Mouse (Mus musculus) frontal cortex, postnatal 25 days (tissue): ENCODE data around the gene Gm10842.

ENCODE experiments used
- DNase-seq, 2 experiments: peaks; one replicate each; pipeline ENCODE4 v3.0.0; 2022; ENCODE audit warnings: low spot score in 2 of 2

Gene Gm10842

DNA sequence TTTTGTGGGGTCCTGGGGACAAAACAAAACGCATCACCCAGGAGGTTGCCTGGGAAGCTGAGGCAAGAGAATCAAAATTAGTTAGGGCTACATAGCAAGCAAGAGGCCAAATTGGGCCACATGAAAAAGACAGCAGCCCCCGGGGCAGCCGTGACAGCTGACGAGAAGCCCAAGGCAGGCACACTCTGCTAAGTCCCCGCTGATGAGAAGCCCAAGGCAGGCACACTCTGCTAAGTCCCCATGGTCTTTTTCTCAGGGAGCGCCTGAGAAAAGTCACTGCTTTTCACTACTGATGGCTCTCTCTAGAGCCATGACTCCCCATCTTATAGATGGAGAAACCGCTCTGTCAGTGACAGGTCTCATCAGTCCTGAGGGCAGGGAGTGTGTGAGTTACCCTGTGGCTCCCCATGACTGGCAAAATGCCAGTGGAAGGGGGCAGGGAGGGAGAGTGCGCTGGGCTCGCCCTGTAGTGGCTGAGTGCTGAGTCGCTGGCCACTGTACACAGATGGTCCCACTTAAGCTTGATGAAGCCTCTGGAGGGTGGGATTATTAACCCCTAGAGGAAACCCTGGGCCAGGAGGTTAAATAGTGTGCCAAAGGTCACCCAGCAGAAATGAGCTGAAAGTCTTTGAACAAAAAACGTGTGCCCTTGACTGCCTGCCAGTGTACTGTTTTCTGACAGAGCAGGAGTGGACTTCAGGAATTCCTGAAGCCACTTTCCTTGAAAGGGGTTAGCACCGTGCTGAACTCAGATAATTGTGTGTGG lies 6.6 kb downstream of the Gm10842 start:
- DNase-seq: no peak

DNA sequence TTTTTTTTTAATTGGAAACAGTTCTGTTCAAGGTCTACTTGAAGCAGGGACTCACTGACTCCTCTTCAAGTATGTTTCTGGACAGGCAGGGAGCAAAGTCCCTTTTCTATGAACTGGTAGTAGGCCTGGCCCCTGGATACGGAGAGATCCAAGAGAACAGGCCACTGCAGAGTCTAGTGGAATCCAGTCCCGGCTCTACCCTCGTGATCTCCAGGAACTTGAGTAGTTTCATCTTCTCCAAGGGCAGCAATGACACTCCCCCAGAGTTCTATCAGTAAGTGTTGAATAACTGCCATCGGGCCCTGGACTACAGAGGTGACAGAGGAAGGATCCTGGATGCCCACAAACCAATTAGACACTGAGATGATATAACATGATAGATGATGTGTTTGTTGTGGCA lies 9.2 kb downstream of the Gm10842 start:
- no peak for DNase-seq

DNA sequence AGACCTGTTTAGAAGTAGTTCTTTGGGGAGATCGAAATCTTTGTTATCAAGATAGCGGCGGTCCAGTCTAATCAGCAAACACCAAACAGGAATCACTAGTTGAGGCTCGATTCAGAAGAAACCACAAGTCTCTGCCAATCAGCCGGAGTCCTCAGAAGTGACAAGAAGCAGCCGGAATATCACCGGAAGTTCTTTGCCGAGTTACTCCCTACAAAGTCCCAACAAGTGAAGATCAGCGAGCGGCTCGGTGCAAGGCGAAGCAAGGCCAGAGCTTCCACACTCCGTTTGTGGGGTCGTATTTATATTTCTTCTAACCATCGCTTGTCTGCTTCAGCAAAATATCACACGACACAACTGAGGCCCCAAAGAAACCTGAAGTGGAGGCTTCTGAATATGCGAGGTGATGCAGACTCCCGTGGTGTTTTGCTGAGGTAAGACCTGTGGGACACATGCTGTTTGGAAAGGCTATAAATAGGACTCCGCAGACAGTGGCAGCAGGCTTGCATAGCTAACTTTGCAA lies 10.1 kb downstream of the Gm10842 start:
- no peak for DNase-seq

DNA sequence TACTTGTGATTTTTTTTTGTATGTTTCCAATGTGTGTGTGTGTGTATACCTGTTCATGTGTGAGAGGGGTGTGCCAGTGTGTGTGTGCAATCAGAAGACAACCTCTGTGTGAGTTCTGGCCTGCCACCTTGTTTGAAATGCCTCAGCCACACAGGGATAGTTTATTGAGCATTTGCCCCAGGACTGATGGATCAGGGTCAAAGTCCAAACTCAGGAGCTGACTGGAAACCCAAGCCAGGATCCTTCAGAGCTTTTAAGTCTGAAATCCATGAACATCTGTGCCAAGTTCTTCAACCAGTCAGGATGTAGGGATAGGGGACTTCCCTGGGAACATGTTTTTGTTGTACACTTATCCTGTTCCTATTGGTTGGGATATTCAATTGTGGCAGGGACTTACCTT lies 11.4 kb downstream of the Gm10842 start:
- DNase-seq: no peak

DNA sequence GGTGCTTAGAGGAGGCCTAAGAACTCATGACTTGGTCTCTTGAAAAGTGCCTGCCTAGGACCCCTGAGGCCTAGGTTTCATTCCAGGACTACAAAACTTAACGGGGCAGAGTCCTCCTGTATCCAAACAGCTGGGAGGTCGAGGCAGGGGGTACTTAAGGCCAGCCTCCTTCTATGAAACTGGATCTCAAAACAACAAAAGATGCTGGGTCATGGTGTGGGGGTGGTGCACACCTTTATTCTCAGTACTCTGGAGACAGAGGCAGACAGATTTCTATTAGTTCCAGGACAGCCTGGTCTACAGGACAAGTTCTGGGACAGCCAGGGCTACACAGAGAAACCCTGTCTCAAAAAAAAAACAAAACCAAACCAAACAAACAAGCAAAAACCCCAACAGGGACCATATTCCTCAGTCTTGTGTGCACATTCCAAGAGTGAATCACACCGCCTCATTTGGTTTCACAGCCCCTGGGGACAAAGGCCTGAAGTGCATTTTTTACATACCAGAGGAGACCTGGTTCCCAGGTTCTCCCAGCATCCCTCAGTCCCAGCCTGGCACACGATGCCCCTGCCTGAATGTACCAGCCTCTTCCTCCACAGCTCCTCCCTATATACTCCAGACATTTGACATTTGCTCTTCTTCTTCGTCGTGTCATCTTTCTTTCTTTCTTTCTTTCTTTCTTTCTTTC lies 13.1 kb downstream of the Gm10842 start:
- DNase-seq: no peak

DNA sequence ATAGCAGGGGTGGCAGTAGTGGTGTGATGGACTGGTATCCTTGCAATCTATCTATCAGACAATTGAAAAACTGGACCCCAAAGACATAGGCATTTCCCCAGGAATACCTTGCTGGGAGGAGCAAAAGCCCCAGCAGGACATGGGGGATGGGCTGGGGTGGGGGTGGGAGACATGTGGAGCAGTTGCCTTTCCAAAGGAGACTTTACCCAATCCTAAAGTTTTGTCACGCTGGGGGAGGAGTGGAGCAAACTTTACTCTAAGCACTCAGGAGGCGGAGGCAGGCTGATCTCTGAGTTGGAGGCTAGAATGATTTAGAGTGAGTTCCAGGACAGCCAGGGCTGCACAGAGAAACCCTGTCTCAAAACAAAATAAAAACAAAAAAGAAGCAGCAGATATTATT lies 14.7 kb downstream of the Gm10842 start:
- DNase-seq: no peak

DNA sequence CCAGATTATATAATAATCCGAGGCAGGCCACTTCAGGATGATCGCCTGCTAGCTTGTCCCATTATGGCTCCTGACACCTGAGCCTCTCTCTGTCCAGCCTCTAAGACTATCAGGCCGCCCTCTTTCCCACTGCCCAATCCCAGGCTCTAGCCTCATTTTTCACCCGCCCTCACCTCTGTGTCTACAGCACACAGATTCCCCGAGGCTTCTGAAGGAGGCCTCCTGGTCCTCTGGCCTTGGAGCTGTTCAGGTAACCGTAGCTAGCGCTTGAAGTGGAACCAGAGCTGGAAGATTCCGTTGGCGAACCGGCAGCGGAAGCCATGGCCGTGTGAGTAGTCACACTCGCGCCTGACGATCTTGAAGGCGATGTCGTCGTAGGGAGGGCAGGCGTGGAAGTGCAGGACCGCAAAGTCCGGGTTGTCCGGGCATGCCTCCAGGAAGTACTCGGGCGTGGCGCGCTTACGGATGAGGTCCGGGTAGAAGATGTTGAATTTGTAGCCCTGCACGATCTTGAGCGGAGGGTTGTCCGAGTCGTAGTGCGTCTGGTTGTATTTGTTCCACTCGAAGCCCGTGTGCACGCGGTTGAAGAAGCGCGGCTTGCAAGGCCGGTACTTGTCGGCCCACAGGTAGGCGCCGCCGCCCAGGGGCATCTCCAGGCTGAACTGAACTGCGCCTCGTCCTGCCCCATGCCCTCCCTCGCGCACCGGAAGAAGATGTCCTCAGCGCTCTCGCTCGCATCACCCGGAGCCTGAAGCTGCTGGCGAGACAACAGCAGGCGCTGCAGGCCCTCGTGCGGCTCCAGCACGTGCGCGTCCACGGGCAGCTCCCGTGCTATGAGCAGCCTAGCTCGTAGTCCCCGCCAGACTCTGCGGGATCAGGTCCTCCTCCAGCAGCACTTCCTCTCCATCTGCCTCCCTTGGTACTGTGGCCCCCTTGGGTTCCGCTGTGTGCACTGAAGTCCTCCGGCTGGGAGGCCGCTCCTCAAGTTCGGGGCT lies 18.1 kb downstream of the Gm10842 start:
- DNase-seq: no peak

DNA sequence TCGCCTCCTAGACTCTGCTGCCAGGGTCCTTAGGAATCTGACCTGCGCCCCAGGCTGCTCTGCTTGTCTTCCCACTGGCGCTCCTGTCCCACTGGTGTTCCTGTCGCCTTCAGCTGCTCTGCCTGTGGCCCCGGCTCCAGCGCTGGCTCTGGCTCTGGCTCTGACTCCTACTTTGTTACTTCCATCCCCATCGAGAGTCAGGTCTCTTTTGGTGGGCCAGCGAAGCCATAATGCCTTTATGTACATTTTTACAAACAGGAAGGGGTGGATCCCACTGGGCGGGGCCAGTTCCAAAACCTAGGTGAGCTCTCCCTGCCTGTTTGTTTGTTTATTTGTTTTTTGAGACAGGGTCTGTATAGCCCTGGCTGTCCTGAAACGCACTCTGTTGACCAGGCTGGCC lies 20.1 kb downstream of the Gm10842 start:
- no peak for DNase-seq

DNA sequence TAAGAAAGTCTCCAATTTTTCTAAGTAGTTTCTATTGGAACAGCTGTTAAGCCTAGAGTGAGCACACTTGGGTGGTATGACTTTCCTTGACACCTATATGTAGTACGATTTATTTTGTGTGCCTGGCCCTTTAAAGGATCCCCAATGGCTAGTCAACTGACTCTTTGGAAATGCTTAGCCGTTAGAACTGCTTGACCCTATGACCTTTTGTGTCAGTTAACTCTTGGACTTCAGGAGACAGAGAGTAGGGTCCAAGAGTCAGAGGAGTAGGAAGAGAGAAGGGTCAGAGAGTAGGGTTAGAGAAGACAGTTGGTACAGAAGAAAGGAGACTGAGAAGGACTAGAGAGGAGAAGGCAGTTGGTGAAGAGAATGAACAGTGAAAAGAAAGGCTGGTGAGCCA lies 31.8 kb downstream of the Gm10842 start, which contains the start of gene Tlk2:
Gene Tlk2 (plus strand): TSS at position 292 of the 400 bp plus-strand sequence.
- DNase-seq: no peak

DNA sequence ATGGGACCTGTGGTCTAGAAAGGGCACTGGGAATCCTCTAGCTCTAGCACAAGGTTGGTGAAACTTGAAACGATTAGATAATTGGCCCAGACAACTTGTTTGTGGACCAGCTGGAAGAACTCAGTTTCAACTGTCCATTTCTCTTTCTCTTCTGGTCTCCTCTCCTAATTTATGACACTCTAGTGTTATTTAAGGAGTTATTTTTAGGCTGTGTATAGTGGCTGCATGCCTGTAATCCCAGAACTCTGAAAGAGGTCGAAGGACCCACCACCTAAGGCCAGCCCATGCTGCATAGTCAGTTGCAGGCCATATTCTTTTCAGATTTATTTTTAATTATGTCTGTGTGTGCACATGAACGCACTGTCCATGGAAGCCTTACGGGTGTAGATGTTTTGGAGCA lies 32.8 kb downstream of the Gm10842 start:
- DNase-seq: no peak

DNA sequence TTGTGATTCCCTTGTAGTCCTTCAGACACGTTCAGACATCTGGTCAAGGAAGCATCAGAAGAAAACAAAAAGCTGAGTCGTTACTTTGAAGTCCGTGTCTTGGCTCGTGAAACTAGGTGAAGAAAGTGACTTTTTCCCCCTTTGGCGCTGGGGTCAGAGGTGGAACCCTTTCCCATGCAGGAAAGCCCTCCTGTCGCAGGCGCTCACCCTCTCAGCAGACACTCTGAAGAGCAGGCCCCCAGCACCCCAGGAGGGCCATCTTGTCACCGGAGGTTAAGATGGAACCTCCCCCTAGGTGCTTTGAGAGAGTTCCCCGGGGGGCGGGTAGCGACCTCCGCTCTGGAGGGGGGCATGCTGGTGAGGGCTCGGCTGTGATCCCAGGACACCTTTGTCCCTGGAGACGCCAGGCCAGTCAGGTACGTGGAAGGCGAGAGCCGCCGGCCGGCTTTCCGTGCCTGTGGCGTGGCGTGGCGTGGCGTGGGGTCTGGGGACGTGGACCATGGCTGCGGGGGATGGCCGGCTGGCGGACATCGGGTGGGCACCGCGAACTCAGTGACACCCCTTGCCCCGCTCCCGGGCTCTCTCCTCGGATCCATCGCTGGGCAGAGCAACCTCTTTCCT lies 33.9 kb downstream of the Gm10842 start:
- peak; percentile 11 to 18 for DNase-seq

DNA sequence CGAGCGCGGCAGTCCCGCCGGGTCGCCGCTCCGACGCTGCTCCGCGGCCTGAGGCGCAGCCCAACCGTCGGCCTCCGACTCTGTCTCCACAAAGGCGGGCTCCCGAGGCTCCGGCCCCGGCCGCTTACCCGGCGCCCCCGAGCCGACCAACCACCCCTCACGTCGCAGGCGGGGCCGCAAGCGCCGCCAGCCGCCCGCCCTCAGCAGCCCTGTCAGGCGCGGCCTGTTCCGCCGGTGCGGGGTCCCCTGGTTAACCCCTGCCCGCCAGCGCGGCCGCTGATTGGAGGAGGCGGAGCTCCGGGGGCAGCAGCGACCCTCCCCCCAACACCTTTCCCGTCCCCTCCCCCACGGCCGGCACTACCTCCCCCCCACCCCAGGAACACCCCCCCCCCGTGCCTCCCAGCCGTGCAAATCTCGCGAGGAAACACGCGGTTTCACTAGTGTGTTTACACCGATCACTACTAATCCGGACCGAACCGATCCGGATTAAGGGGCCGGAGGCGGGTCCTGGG lies 34.5 kb downstream of the Gm10842 start:
- DNase-seq: peak; percentile 61 to 72

DNA sequence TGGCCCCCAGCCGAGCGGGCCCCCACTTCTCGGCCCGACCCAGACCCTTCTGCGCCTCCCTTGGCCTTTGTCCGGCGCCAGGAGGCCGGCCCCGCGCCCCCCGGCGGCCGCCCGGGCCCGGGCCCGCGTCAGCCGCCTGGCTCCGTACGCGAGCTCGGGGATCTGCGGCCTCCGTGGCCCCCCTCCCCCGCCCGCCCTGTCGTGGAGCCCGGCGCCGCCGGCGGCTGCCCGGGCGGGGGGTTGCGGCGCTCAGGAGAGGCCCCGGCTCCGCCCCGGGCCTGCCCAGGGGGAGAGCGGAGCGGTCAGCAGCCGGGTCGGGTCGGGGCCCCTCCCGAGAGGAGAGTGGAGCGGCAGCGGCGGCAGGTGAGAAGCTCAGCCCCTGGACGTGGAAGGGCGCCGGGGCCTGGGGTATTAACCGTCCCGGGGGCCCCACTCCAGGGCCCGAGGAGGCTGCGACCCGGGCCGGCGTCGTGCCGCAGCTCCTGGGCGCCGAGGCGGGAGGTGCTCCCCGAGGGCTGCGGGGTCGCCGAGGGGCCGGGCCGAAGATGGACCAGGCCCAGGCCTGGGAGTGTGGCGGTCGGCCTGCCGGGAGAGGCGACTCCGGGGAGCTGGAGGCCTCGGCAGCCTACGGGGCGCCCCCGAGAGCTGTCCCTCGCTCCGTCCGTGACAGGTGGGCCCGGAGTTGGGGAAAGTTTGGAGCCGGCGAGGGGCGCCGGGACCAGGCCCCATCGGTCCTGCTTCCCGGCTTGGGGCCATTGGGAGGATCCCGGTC lies 35.2 kb downstream of the Gm10842 start:
- DNase-seq: peak; percentile 15 to 18

DNA sequence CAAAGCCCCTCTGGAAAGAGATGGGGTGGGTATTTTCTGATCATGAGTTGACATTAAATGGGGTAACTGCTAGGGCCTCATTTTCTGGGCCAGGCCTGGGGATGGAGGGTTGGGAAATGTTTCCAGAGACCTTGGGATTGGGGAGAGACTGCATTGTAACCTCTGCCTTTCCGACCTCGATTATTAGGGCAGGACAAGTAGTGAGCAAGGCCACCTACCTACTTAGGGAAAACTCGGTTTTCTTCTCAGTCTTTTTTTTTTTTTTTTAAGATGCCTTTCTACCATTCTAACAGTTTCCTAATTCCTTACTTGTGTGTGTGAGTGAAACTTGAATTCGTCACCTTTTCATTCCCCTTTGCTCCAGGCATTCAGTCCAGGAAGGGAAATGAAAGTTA lies 35.8 kb downstream of the Gm10842 start:
- DNase-seq: no peak

DNA sequence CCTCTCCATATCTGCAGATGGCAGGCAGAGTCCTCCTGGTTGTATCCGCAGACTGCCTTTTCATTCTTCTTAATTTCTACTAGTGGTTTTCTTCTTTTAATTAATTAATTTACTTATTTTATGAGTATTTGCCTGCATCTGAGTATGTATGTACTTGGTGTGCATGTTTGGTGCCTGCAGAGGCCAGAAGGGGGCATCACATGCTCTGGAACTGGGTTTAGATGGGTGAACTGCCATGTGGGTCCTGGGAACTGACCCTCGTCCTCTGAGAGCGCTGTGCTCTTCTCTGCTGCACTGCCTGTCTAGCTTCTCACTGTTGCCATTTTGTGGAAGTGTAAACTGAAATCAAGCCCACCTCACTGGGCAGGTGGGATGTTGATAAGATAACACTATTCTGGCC lies 38.0 kb downstream of the Gm10842 start:
- no peak for DNase-seq

DNA sequence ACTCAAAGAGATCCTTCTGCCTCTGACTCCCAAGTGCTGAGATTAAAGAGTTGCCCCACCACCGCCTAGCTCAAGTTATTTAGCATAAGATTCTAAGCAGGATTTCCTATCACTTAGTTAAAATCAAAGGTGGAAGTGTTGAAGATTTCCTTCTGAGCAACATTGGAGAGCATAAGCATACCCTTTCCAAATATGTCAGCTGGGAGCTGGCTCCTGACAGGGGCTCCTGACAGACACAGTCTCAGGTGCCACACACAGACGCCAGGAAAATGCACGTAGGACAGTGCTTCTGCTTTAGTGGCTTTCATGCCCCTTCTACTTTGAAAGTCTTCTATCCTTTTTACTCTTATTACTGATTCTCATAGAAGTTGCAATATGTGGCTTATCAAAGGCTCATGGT lies 45.5 kb downstream of the Gm10842 start:
- DNase-seq: no peak
